Mouse (Mus musculus): Measurements from ENCODE around the gene Cep350.

Cep350 gene

GRCm38 (mm10) chr1:155830861-155831260 is 142.2 kb downstream of the Cep350 start:
- no peaks in the 10 kb centered on the region for H3K36me3 ChIP-seq (ENCODE audit: insufficient read depth, low read length)
- no peak for TF ChIP-seq NANOG (IDR thresholded peaks at IDR 0.05; ENCODE audit: borderline replicate concordance, low read length)
- no peak for TF ChIP-seq POU5F1 (IDR thresholded peaks at IDR 0.05; ENCODE audit: borderline replicate concordance, low read length)
- TF ChIP-seq CTCF (conservative IDR thresholded peaks at IDR 0.05; ENCODE audit: low read length): no peak
- H3K4me3 ChIP-seq (replicated peaks; ENCODE audit: low read length): no peak overlapping the region
- H3K27me3 ChIP-seq (ENCODE audit: insufficient read depth, low read length): no peaks in the 10 kb centered on the region
- H3K4me1 ChIP-seq (replicated peaks; ENCODE audit: low read depth, low read length): peaks cover 20% of the 10 kb centered on the region
- no peaks in the 10 kb centered on the region for H3K9me3 ChIP-seq (ENCODE audit: low read length)

GRCm38 (mm10) chr1:155827703-155828295 is 145.3 kb downstream of the Cep350 start:
- Histone ChIP-seq H3K4me1 (replicated peaks; ENCODE audit: low read depth, low read length) (peaks cover 20% of the 10 kb centered on the region), H3K27me3 (ENCODE audit: insufficient read depth, low read length) (no peaks in the 10 kb centered on the region), H3K9me3 (ENCODE audit: low read length) (no peaks in the 10 kb centered on the region)

GRCm38 (mm10) chr1:155826803-155827395 is 146.2 kb downstream of the Cep350 start:
- Histone ChIP-seq H3K4me3 (replicated peaks; ENCODE audit: low read length) (no peak overlapping the region), H3K27me3 (ENCODE audit: insufficient read depth, low read length) (no peaks in the 10 kb centered on the region), H3K36me3 (ENCODE audit: insufficient read depth, low read length) (no peaks in the 10 kb centered on the region), H3K9me3 (ENCODE audit: low read length) (no peaks in the 10 kb centered on the region), H3K4me1 (replicated peaks; ENCODE audit: low read depth, low read length) (peaks cover 20% of the 10 kb centered on the region)
- TF ChIP-seq POU5F1 (IDR thresholded peaks at IDR 0.05; ENCODE audit: borderline replicate concordance, low read length): no peak
- TF ChIP-seq CTCF (conservative IDR thresholded peaks at IDR 0.05; ENCODE audit: low read length): no peak
- TF ChIP-seq NANOG (IDR thresholded peaks at IDR 0.05; ENCODE audit: borderline replicate concordance, low read length): no peak

More at GRCm38 (mm10) chr1:155827703-155828295, 145.3 kb downstream of the Cep350 start:
- no peaks in the 10 kb centered on the region for H3K36me3 ChIP-seq (ENCODE audit: insufficient read depth, low read length)
- TF ChIP-seq CTCF (conservative IDR thresholded peaks at IDR 0.05; ENCODE audit: low read length): no peak
- no peak for TF ChIP-seq POU5F1 (IDR thresholded peaks at IDR 0.05; ENCODE audit: borderline replicate concordance, low read length)
- no peak for TF ChIP-seq NANOG (IDR thresholded peaks at IDR 0.05; ENCODE audit: borderline replicate concordance, low read length)
- H3K4me3 ChIP-seq (replicated peaks; ENCODE audit: low read length): no peak overlapping the region

DNA sequence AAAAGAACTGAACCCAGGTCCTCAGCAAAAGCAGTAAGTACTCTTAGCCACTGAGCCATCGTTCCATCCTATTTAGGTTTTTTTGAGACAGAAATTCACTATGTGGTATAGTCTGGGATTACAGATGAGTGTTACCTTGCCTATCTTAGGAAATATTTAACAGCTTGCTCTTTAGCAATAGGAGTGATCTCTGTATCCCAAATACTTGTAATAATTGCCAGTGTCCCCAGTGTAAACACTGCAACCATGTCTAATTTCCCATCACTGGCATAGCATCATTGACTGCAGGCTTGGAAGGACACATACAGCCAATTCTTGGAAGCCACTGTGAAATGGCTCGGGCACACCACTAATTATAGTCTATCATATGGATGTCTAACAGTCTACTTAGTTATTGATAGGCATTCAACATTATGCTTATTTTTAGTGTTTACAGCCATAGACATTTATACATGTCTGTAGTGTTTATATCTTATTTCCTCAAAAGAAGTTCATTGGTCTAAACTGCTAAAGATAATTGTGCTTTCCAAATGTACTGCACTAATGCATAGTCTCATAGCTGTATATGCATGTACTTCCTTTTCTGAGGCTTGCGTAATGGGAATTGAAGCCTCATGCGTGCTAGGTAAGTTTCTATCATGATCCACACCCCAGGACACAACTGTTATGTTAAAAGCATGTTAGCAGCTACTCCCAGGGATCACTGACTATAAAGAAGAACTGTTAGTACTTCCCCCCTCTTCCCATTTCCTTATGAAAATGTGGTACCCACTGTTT is 146.9 kb downstream of the Cep350 start:
- Histone ChIP-seq H3K27me3 (ENCODE audit: insufficient read depth, low read length) (no peaks in the 10 kb centered on the region), H3K4me3 (replicated peaks; ENCODE audit: low read length) (no peak overlapping the region), H3K9me3 (ENCODE audit: low read length) (no peaks in the 10 kb centered on the region), H3K4me1 (replicated peaks; ENCODE audit: low read depth, low read length) (peaks cover 20% of the 10 kb centered on the region), H3K36me3 (ENCODE audit: insufficient read depth, low read length) (no peaks in the 10 kb centered on the region)
- TF ChIP-seq NANOG (IDR thresholded peaks at IDR 0.05; ENCODE audit: borderline replicate concordance, low read length): no peak
- no peak for TF ChIP-seq CTCF (conservative IDR thresholded peaks at IDR 0.05; ENCODE audit: low read length)
- TF ChIP-seq POU5F1 (IDR thresholded peaks at IDR 0.05; ENCODE audit: borderline replicate concordance, low read length): no peak

DNA sequence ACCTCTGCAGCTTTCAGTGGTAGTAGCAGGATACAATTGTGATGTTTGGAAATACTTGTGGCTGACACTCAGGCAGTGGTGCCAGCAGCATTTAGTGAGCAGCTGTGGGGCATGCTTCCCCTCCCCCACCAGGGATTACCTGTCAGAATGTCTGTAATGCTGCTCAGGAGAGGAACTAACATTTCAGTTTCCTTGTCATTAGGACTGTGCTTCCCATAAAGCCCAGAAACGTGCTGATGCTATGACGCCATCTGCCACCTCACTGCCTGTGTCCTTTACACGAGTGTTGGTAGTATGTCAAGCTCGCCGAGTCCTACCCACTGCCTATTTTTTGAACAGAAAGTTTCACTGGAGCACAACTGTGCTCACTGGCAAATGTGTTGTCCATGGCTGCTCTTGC is 152.4 kb downstream of the Cep350 start:
- TF ChIP-seq CTCF (conservative IDR thresholded peaks at IDR 0.05; ENCODE audit: low read length) (no peak), NANOG (IDR thresholded peaks at IDR 0.05; ENCODE audit: borderline replicate concordance, low read length) (no peak), POU5F1 (IDR thresholded peaks at IDR 0.05; ENCODE audit: borderline replicate concordance, low read length) (no peak)
- Histone ChIP-seq H3K9me3 (ENCODE audit: low read length) (no peaks in the 10 kb centered on the region), H3K36me3 (ENCODE audit: insufficient read depth, low read length) (no peaks in the 10 kb centered on the region), H3K4me3 (replicated peaks; ENCODE audit: low read length) (no peak overlapping the region), H3K27me3 (ENCODE audit: insufficient read depth, low read length) (no peaks in the 10 kb centered on the region), H3K4me1 (replicated peaks; ENCODE audit: low read depth, low read length) (peaks cover 4% of the 10 kb centered on the region; the same call in 1 of the 2 replicates)

DNA sequence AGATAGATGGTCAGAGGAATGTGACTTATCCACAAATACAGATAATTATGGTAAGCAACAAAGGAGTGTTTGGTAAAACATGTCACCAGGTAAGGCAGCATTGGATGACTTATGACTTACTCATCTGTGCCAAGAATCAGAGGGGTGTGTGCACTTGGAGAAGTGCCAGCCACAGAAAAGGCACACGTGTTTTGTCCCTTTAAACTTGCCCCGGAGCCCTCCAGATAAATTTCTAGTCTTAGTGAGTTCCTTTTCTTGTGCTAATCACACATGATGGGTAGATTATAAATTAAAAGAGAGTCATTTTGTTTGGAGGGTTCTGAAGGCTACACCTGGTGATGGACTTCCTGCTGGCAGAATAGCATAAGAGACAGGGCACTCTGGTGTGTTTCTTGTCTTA is 156.9 kb downstream of the Cep350 start:
- peaks cover 21% of the 10 kb centered on the region for H3K27me3 ChIP-seq (ENCODE audit: insufficient read depth, low read length)
- TF ChIP-seq NANOG (IDR thresholded peaks at IDR 0.05; ENCODE audit: borderline replicate concordance, low read length) (no peak), CTCF (conservative IDR thresholded peaks at IDR 0.05; ENCODE audit: low read length) (no peak), POU5F1 (IDR thresholded peaks at IDR 0.05; ENCODE audit: borderline replicate concordance, low read length) (no peak)
- H3K4me3 ChIP-seq (replicated peaks; ENCODE audit: low read length): no peak overlapping the region
- H3K9me3 ChIP-seq (ENCODE audit: low read length): no peaks in the 10 kb centered on the region
- peaks cover 18% of the 10 kb centered on the region for H3K4me1 ChIP-seq (replicated peaks; ENCODE audit: low read depth, low read length)
- H3K36me3 ChIP-seq (ENCODE audit: insufficient read depth, low read length): no peaks in the 10 kb centered on the region

GRCm38 (mm10) chr1:155812581-155813499 is 160.2 kb downstream of the Cep350 start, which contains the start of gene Qsox1:
Gene Qsox1, minus strand, starts transcription at chr1:155812889.
- TF ChIP-seq NANOG (IDR thresholded peaks at IDR 0.05; ENCODE audit: borderline replicate concordance, low read length) (no peak), POU5F1 (IDR thresholded peaks at IDR 0.05; ENCODE audit: borderline replicate concordance, low read length) (no peak), CTCF (conservative IDR thresholded peaks at IDR 0.05; ENCODE audit: low read length) (no peak)
- H3K4me1 ChIP-seq (replicated peaks; ENCODE audit: low read depth, low read length): peaks cover 18% of the 10 kb centered on the region
- no peaks in the 10 kb centered on the region for H3K36me3 ChIP-seq (ENCODE audit: insufficient read depth, low read length)
- peak within 1 kb of the TSS; percentile 90 for H3K4me3 ChIP-seq (replicated peaks; ENCODE audit: low read length)
- H3K27me3 ChIP-seq (ENCODE audit: insufficient read depth, low read length): peaks cover 36% of the 10 kb centered on the region
- H3K9me3 ChIP-seq (ENCODE audit: low read length): no peaks in the 10 kb centered on the region
